Comparison of ENCODE assay signal across 9 mouse cellular contexts in the genomic region with DNA sequence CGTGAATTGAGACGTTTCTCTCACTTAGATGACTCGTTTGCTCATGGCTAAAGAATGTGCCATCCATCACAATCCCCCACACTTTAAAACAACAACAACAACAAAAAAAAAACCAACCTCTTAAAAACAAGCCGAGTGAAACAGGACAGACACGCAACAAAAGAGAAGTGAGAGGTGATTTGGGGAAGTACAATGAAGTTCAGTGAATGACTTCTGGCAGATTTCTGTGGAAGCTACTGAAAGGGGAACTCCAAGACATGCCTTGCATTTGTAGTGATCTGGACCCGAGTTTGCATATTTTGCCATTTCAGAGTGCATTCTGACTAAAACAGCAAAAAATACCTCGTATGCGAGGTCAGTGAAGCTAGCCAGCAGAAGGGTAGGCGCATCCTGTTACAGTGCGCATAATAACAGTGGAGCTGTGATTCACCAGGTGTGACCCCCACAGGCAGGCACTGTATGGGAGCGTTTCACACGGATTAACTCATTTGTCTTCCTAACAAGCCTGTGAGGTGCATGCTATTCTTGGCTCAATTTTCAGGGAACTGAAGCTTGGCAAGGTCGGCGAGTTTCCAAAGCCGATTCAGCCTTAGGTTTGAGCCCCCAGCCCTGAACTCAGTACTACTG. TPM values are rescaled to one million over a fixed set of nuclear protein-coding genes. Genes with fewer than 3 reads are reported as not detected.
A peak's percentile ranks its signal among the peaks of the same experiment; 100 is the strongest.
DNase-seq lines count a peak whose midpoint lies in the region; ATAC-seq and TF ChIP-seq lines count a peak whose summit lies in the region.
"Had no signal": no experiment of that assay in that cellular context is flagged by ENCODE, and none has a peak within 500 bp of the region (broad histone marks: within the 10 kb centered on the region; RNA-seq: fewer than 3 reads in every experiment).

No protein-coding gene starts in this region.

- H3K27ac ChIP-seq in hindbrain, embryonic 16.5 days (ENCODE audit: low read depth, low read length): no peak overlapping the region
- no peak overlapping the region for H3K27ac ChIP-seq in hindbrain, embryonic 11.5 days (ENCODE audit: low read depth, low read length)
- peak overlapping the region; percentile 99 for H3K27ac ChIP-seq in CH12.LX (ENCODE audit: insufficient read depth, low read depth)
- H3K27ac ChIP-seq in macrophage: peak overlapping the region; percentile 86

- peak; percentile 99 for TF ChIP-seq EP300 in CH12.LX (IDR thresholded peaks at IDR 0.05; ENCODE audit: low read length)

- 11% methylated on average over 15 of the region's 15 CpGs for WGBS in hindbrain, embryonic 16.5 days
- WGBS in hindbrain, embryonic 11.5 days: 20% methylated on average over 15 of the region's 15 CpGs
- 3% methylated on average over 15 of the region's 15 CpGs for WGBS in macrophage (ENCODE audit: missing documents)

- no peaks in the 10 kb centered on the region for H3K36me3 ChIP-seq in hindbrain, embryonic 16.5 days (ENCODE audit: control insufficient read depth, insufficient read depth, low read length)
- H3K36me3 ChIP-seq in hindbrain, embryonic 11.5 days (ENCODE audit: control insufficient read depth, insufficient read depth, low read length): no peaks in the 10 kb centered on the region
- H3K36me3 ChIP-seq in CH12.LX (replicated peaks in 1 of 2; ENCODE audit: control insufficient read depth in 1 of 2, insufficient read depth in 1 of 2, low read length in 1 of 2): no peaks in the 10 kb centered on the region
- no peaks in the 10 kb centered on the region for H3K36me3 ChIP-seq in macrophage (ENCODE audit: inconsistent target)

- TF ChIP-seq RAD21 in CH12.LX (IDR thresholded peaks at IDR 0.05; ENCODE audit: low read depth, low read length): no peak; the same call in 1 of the 2 replicates

- no peak for DNase-seq in hindbrain, embryonic 11.5 days (ENCODE audit: low spot score)
- DNase-seq in CH12.LX (ENCODE audit: extremely low read depth): peak; percentile 97
- DNase-seq in brain, embryonic 14.5 days (ENCODE audit: low read depth): peak; percentile 62
- DNase-seq in adrenal gland, postnatal 25 days: no peak
- DNase-seq in left cerebral cortex, adult 11 months (ENCODE audit: low spot score): no peak
- DNase-seq in gastrocnemius, postnatal 14 days: no peak
- DNase-seq: kidney, postnatal 10 days had no signal

- TF ChIP-seq CTCF in CH12.LX (conservative IDR thresholded peaks at IDR 0.05 in 1 of 2, IDR thresholded peaks at IDR 0.05 in 1 of 2; ENCODE audit: low read depth in 2 of 2, low read length in 2 of 2): no peak
- no peak for TF ChIP-seq CTCF in brain, embryonic 14.5 days (IDR thresholded peaks at IDR 0.05; ENCODE audit: borderline replicate concordance, extremely low read depth, insufficient read depth, insufficient read length)

- peak; percentile 89 for ATAC-seq in hindbrain, embryonic 16.5 days
- no peak for ATAC-seq in hindbrain, embryonic 11.5 days (ENCODE audit: low FRiP score)

- dilution Hi-C loops in CH12.LX (cut with MboI; ENCODE audit: extremely low pct_ligation_motif_present, extremely low pct_unique_long_range_greater_than_20kb, low sequenced_read_pairs): no loop called here

- in situ Hi-C loops in CH12.LX (cut with MboI; ENCODE audit: low pct_ligation_motif_present, low pct_unique_long_range_greater_than_20kb, low sequenced_read_pairs): loop anchor here (10.0 kb wide), 1 partner anchor 55 kb away; no protein-coding TSS in a partner anchor

- H3K9me3 ChIP-seq in hindbrain, embryonic 16.5 days (ENCODE audit: control insufficient read depth, low read length): no peaks in the 10 kb centered on the region
- H3K9me3 ChIP-seq in hindbrain, embryonic 11.5 days (ENCODE audit: control insufficient read depth, low read length): no peaks in the 10 kb centered on the region
- peaks cover 9% of the 10 kb centered on the region for H3K9me3 ChIP-seq in CH12.LX (replicated peaks; ENCODE audit: low read length)

- no peaks in the 10 kb centered on the region for H3K27me3 ChIP-seq in hindbrain, embryonic 16.5 days (replicated peaks; ENCODE audit: control insufficient read depth, insufficient read depth, low read length)
- no peaks in the 10 kb centered on the region for H3K27me3 ChIP-seq in hindbrain, embryonic 11.5 days (ENCODE audit: control insufficient read depth, insufficient read depth, low read length)
- no peaks in the 10 kb centered on the region for H3K27me3 ChIP-seq in CH12.LX (replicated peaks)

- intact Hi-C loops in gastrocnemius, postnatal 14 days (cut with DNase I; ENCODE audit: low total_unique reads): no loop called here

- no peak overlapping the region for H3K9ac ChIP-seq in hindbrain, embryonic 16.5 days (ENCODE audit: low read depth, low read length)
- no peak overlapping the region for H3K9ac ChIP-seq in hindbrain, embryonic 11.5 days (ENCODE audit: low read depth, low read length)
- peak overlapping the region; percentile 66 for H3K9ac ChIP-seq in CH12.LX (ENCODE audit: insufficient read depth, low read depth)

- peaks cover 11% of the 10 kb centered on the region for H3K4me1 ChIP-seq in hindbrain, embryonic 16.5 days (ENCODE audit: control insufficient read depth, insufficient read depth, low read depth, low read length)
- H3K4me1 ChIP-seq in hindbrain, embryonic 11.5 days (replicated peaks; ENCODE audit: control insufficient read depth, insufficient read depth, low read length): no peaks in the 10 kb centered on the region
- H3K4me1 ChIP-seq in CH12.LX (ENCODE audit: control insufficient read depth in 1 of 2, insufficient read depth in 2 of 2): peaks cover 5 to 41% of the 10 kb centered on the region in 2 experiments

- peak overlapping the region; percentile 37 for H3K4me2 ChIP-seq in hindbrain, embryonic 16.5 days (ENCODE audit: low read length)
- no peak overlapping the region for H3K4me2 ChIP-seq in hindbrain, embryonic 11.5 days (replicated peaks; ENCODE audit: low read depth, low read length)
- peak overlapping the region; percentile 72 for H3K4me2 ChIP-seq in CH12.LX (ENCODE audit: insufficient read depth, low read depth, poor library complexity, severe bottlenecking)

- no peak overlapping the region; the same call in 1 of the 2 replicates for H3K4me3 ChIP-seq in hindbrain, embryonic 16.5 days (ENCODE audit: low read length)
- no peak overlapping the region for H3K4me3 ChIP-seq in hindbrain, embryonic 11.5 days (ENCODE audit: low read depth, low read length)
- peak overlapping the region; percentile 18 to 33 (median 29) for H3K4me3 ChIP-seq in CH12.LX (replicated peaks in 1 of 3; ENCODE audit: low read depth in 2 of 3, low read length in 2 of 3, poor library complexity in 1 of 3)
- peak overlapping the region; percentile 25 for H3K4me3 ChIP-seq in macrophage (ENCODE audit: inconsistent target)

- H3K79me2 ChIP-seq in CH12.LX (replicated peaks; ENCODE audit: control insufficient read depth, extremely low read depth, insufficient read depth, poor library complexity, severe bottlenecking) (no peaks in the 10 kb centered on the region; the same call in 1 of the 2 replicates), macrophage (ENCODE audit: inconsistent target) (no peaks in the 10 kb centered on the region)

- TF ChIP-seq POLR2A in CH12.LX (IDR thresholded peaks at IDR 0.05; ENCODE audit: low read depth, low read length): peak; percentile 45
- TF ChIP-seq POLR2A in brain, embryonic 14.5 days (IDR thresholded peaks at IDR 0.05; ENCODE audit: borderline replicate concordance, extremely low read depth, insufficient read depth, insufficient read length, poor library complexity, severe bottlenecking): no peak

TF ChIP-seq in CH12.LX, 34 proteins besides CTCF, POLR2A, EP300 and RAD21 (continues in another document):
- TF ChIP-seq RCOR1 (conservative IDR thresholded peaks at IDR 0.05; ENCODE audit: low read depth, low read length): peak; percentile 94
- peak; percentile 90 for TF ChIP-seq BHLHE40 (IDR thresholded peaks at IDR 0.05; ENCODE audit: low read depth, low read length)
- TF ChIP-seq E2F4 (IDR thresholded peaks at IDR 0.05; ENCODE audit: insufficient replicate concordance, low read depth, low read length): peak; percentile 44; the same call in 1 of the 2 replicates
- 0 out of 2 replicates have a peak, but pooled peaks have one; percentile 46 for TF ChIP-seq KAT2A (IDR thresholded peaks at IDR 0.05; ENCODE audit: insufficient replicate concordance, low read length)
- peak; percentile 59; the same call in 1 of the 2 replicates for TF ChIP-seq ZKSCAN1 (IDR thresholded peaks at IDR 0.05; ENCODE audit: borderline replicate concordance, low read depth, low read length)
- no peak for TF ChIP-seq CHD1 (IDR thresholded peaks at IDR 0.05; ENCODE audit: low read depth, low read length)
- no peak; the same call in 1 of the 2 replicates for TF ChIP-seq ZMIZ1 (IDR thresholded peaks at IDR 0.05; ENCODE audit: low read depth, low read length)
- 0 out of 2 replicates have a peak, but pooled peaks have one; percentile 8 for TF ChIP-seq NRF1 (IDR thresholded peaks at IDR 0.05; ENCODE audit: low read depth, low read length)
- TF ChIP-seq IRF4 (IDR thresholded peaks at IDR 0.05; ENCODE audit: low read depth, low read length): peak; percentile 98
- peak; percentile 81 for TF ChIP-seq MXI1 (IDR thresholded peaks at IDR 0.05; ENCODE audit: low read depth, low read length)
- TF ChIP-seq NELFE (IDR thresholded peaks at IDR 0.05; ENCODE audit: low read depth, low read length): 0 out of 2 replicates have a peak, but pooled peaks have one; percentile 9
- peak; percentile 85; the same call in 1 of the 2 replicates for TF ChIP-seq TBP (conservative IDR thresholded peaks at IDR 0.05; ENCODE audit: low read depth, low read length)
- TF ChIP-seq SIN3A (IDR thresholded peaks at IDR 0.05; ENCODE audit: low read length): peak; percentile 86
- TF ChIP-seq TCF12 (IDR thresholded peaks at IDR 0.05; ENCODE audit: low read depth, low read length): peak; percentile 94
- no peak for TF ChIP-seq PAX5 (IDR thresholded peaks at IDR 0.05; ENCODE audit: low read length)
- TF ChIP-seq JUN (IDR thresholded peaks at IDR 0.05; ENCODE audit: insufficient read depth, low read depth, low read length): peak; percentile 74; the same call in 1 of the 2 replicates

RNA-seq across cellular contexts. Expression of gene Bmp2k, which starts 17.4 kb away (rescaled TPM):
- polyA plus RNA-seq in hindbrain, embryonic 16.5 days (2015; fragmentation: Nextera tagmentation; extraction: Ambion mirVana): 7.8 and 8.9 TPM in 2 replicates
- polyA plus RNA-seq in hindbrain, embryonic 11.5 days (2014; fragmentation: Nextera tagmentation; extraction: Ambion mirVana): 11.1 and 13.7 TPM in 2 replicates
- total RNA-seq in CH12.LX (2012; rRNA removed) (8.9 and 9.7 TPM in 2 replicates), CH12.LX (2014; rRNA removed) (9.1 and 9.6 TPM in 2 replicates)
- polyA plus RNA-seq in CH12.LX (2012; ENCODE audit: insufficient read length, low read depth) (7.5 and 7.9 TPM in 2 replicates), macrophage (2018) (22.1 to 36.8 TPM (median 22.3 TPM) in 3 replicates)
- polyA plus RNA-seq in brain, embryonic 14.5 days (2012; rRNA removed): 8.7 and 12.8 TPM in 2 replicates
- 10 to 100 TPM; 26.5 to 99.2 (median 48.9) TPM for total RNA-seq in macrophage (2018; cell fraction: chromatin; rRNA removed)
- 10 to 100 TPM; 26.3 to 61.1 (median 41.1) TPM for total RNA-seq in macrophage (2018; cell fraction: cytosol; rRNA removed)
- total RNA-seq in macrophage (2018; cell fraction: nucleus; rRNA removed): 10 to 100 TPM; 29.2 to 88.9 (median 46.5) TPM
- total RNA-seq in adrenal gland, postnatal 25 days (2021): 28.8 and 37.2 TPM in 2 replicates
- total RNA-seq in gastrocnemius, postnatal 14 days (2021): 10 to 100 TPM; 10.5 to 11.3 TPM

Comparison
In these comparisons a context has a peak if more than half of its experiments do, and no peak if none do; other contexts are left out.
1. H3K27ac ChIP-seq: peak in CH12.LX (single experiment) and macrophage (single experiment); none in hindbrain, embryonic 16.5 days (single experiment) and hindbrain, embryonic 11.5 days (single experiment).
2. H3K4me3 ChIP-seq: peak in CH12.LX (3 of 3) and macrophage (single experiment); none in hindbrain, embryonic 16.5 days (single experiment) and hindbrain, embryonic 11.5 days (single experiment).
3. DNase-seq: peak in CH12.LX (single experiment) and brain, embryonic 14.5 days (single experiment); none in hindbrain, embryonic 11.5 days (single experiment), adrenal gland, postnatal 25 days (single experiment), left cerebral cortex, adult 11 months (single experiment) and gastrocnemius, postnatal 14 days (single experiment).